Mouse (Mus musculus) gastrocnemius, postnatal 36 days (tissue): ENCODE measurements around the gene Brox. TPM values are rescaled to one million over a fixed set of nuclear protein-coding genes. Genes with fewer than 3 reads are reported as not detected.
A peak's percentile ranks its signal among the peaks of the same experiment; 100 is the strongest.
"Not testable (repeated sequence)": the region's sequence is repeated elsewhere in the genome, so short reads cannot be mapped to it uniquely, and the experiment has no call there.

ENCODE experiments used
- DNase-seq, 2 experiments: peaks; one replicate each; pipeline ENCODE4 v3.0.0; 2022
- intact Hi-C: fragments of 180-260 bp; cut with DNase I; formaldehyde crosslinking; loops from one replicate; pipeline ENCODE4 v1.15.1; 2025
- long read RNA-seq, 2 experiments: library from polyadenylated mRNA; stranded (forward); transcript quantifications; one replicate each; pipeline ENCODE4 v2.0.0; 2021
- total RNA-seq, 2 experiments: library from RNA; stranded (reverse); gene quantifications; 2 replicates each; pipeline ENCODE4 v1.2.3; 2021

Gene Brox
- 10 to 100 TPM; 16.7 to 19.2 TPM for total RNA-seq
- long read RNA-seq, experiment 1, transcript Brox-201 (14 exons, 3,430 nt) = major isoform, 6 of 11 reads
- long read RNA-seq, experiment 1, partial matches to known transcripts = 0 of 11 reads
- long read RNA-seq, experiment 1, other reads (novel, unspliced or antisense) = 4 of 11 reads
- long read RNA-seq, experiment 2, transcript Brox-201 (14 exons, 3,430 nt) = major isoform, 19 of 23 reads
- long read RNA-seq, experiment 2, partial matches to known transcripts = 0 of 23 reads
- long read RNA-seq, experiment 2, other reads (novel, unspliced or antisense) = 3 of 23 reads

- intact Hi-C loops = no loop called here
These were observed at the start of gene Brox for GRCm38 (mm10) chr1:183296877-183297383. Gene Brox (minus strand): TSS chr1:183297269.

GRCm38 (mm10) chr1:183345817-183346195, 48.7 kb upstream of the Brox start:
- intact Hi-C loops = no loop called here
- DNase-seq = no peak

More at GRCm38 (mm10) chr1:183296877-183297383, at the start of gene Brox:
- DNase-seq = peak; percentile 96 to 97

GRCm38 (mm10) chr1:183344886-183345816, 48.1 kb upstream of the Brox start:
- peak; percentile 79 to 82 for DNase-seq
- intact Hi-C loops = no loop called here

GRCm38 (mm10) chr1:183342902-183343301, 45.8 kb upstream of the Brox start:
- intact Hi-C loops, DNase-seq: not testable (repeated sequence)

- DNase-seq = no peak
- intact Hi-C loops = no loop called here
These were observed 30.1 kb upstream of the Brox start for GRCm38 (mm10) chr1:183327171-183327570.

GRCm38 (mm10) chr1:183324433-183324832, 27.4 kb upstream of the Brox start:
- no peak for DNase-seq
- intact Hi-C loops = no loop called here

GRCm38 (mm10) chr1:183323923-183324322, 26.9 kb upstream of the Brox start:
- DNase-seq = no peak
- intact Hi-C loops = no loop called here

GRCm38 (mm10) chr1:183322496-183322895, 25.4 kb upstream of the Brox start:
- DNase-seq, intact Hi-C loops: not testable (repeated sequence)

- intact Hi-C loops = no loop called here
- DNase-seq = no peak
These were observed 23.6 kb upstream of the Brox start for GRCm38 (mm10) chr1:183320708-183321107.

- DNase-seq = no peak
- intact Hi-C loops = no loop called here
These were observed 18.7 kb upstream of the Brox start for GRCm38 (mm10) chr1:183315783-183316182.

- intact Hi-C loops = no loop called here
These were observed 15.0 kb upstream of the Brox start for GRCm38 (mm10) chr1:183312076-183312475.

GRCm38 (mm10) chr1:183309601-183310000, 12.5 kb upstream of the Brox start:
- intact Hi-C loops = not testable (repeated sequence)

More at GRCm38 (mm10) chr1:183312076-183312475, 15.0 kb upstream of the Brox start:
- DNase-seq = no peak

GRCm38 (mm10) chr1:183308476-183308875, 11.4 kb upstream of the Brox start:
- no peak for DNase-seq
- intact Hi-C loops = no loop called here

More at GRCm38 (mm10) chr1:183309601-183310000, 12.5 kb upstream of the Brox start:
- DNase-seq = peak; percentile 11 to 41

- no peak for DNase-seq
- intact Hi-C loops = no loop called here
These were observed 10.5 kb upstream of the Brox start for GRCm38 (mm10) chr1:183307555-183307954.

- intact Hi-C loops = no loop called here
- DNase-seq = peak; percentile 91 to 95
These were observed 2.1 kb upstream of the Brox start for GRCm38 (mm10) chr1:183299161-183299560.

GRCm38 (mm10) chr1:183297886-183298489, 919 bp upstream of the Brox start:
- intact Hi-C loops = no loop called here
- peak; percentile 10 to 45 for DNase-seq

- intact Hi-C loops = no loop called here
- DNase-seq = peak in 1 of 2 experiments; percentile 19
These were observed 410 bp upstream of the Brox start for GRCm38 (mm10) chr1:183297473-183297885.

GRCm38 (mm10) chr1:183296465-183296864, 604 bp downstream of the Brox start, which contains the start of gene Aida:
Gene Aida (plus strand): TSS chr1:183296590.
- peak in 1 of 2 experiments; percentile 16 for DNase-seq
- intact Hi-C loops = no loop called here

GRCm38 (mm10) chr1:183289576-183289975, 7.5 kb downstream of the Brox start:
- no peak for DNase-seq
- intact Hi-C loops = no loop called here

- DNase-seq = no peak
- intact Hi-C loops = no loop called here
These were observed 8.7 kb downstream of the Brox start for GRCm38 (mm10) chr1:183288351-183288750.

- DNase-seq = no peak
- intact Hi-C loops = no loop called here
These were observed 21.3 kb downstream of the Brox start for GRCm38 (mm10) chr1:183275763-183276162.
